Mouse (Mus musculus) heart, embryonic 15.5 days (tissue): ENCODE data around the gene Syf2. TPM values are rescaled to one million over a fixed set of nuclear protein-coding genes. Genes with fewer than 3 reads are reported as not detected.

Experiments
- ATAC-seq: fragments of 200-750 bp; cut with Nextera tagmentation; replicated peaks from 2 replicates; pipeline ENCODE4 v1.8.0; 2017; ENCODE audit warnings: low read depth, moderate TSS enrichment; ENCODE audit not compliant: insufficient number of reproducible peaks, insufficient read depth, low FRiP score
- H3K27ac ChIP-seq: fragments of 300-500 bp; sonication (generic); 2 replicates; pipeline ENCODE4 v1.5.1; 2015; ENCODE audit warnings: mild to moderate bottlenecking, inconsistent platforms
- H3K27me3 ChIP-seq: fragments of 300-500 bp; sonication (generic); 2 replicates; pipeline ENCODE4 v1.6.1; 2015; ENCODE audit warnings: inconsistent platforms
- H3K36me3 ChIP-seq: fragments of 300-500 bp; sonication (generic); 2 replicates; pipeline ENCODE4 v1.6.1; 2015; ENCODE audit warnings: mild to moderate bottlenecking, inconsistent platforms
- H3K4me1 ChIP-seq: fragments of 300-500 bp; sonication (generic); replicated peaks from 2 replicates; pipeline ENCODE4 v1.6.1; 2015; ENCODE audit warnings: inconsistent platforms
- H3K4me2 ChIP-seq: fragments of 300-500 bp; sonication (generic); 2 replicates; pipeline ENCODE4 v1.6.1; 2015; ENCODE audit warnings: inconsistent platforms, mild to moderate bottlenecking, moderate library complexity
- H3K4me3 ChIP-seq: fragments of 300-500 bp; sonication (generic); 2 replicates; pipeline ENCODE4 v1.5.1; 2015; ENCODE audit warnings: mild to moderate bottlenecking, inconsistent platforms
- H3K9ac ChIP-seq: fragments of 300-500 bp; sonication (generic); 2 replicates; pipeline ENCODE4 v1.6.1; 2015; ENCODE audit warnings: mild to moderate bottlenecking, inconsistent platforms
- H3K9me3 ChIP-seq: fragments of 300-500 bp; sonication (generic); replicated peaks from 2 replicates; pipeline ENCODE4 v1.6.1; 2016; ENCODE audit warnings: inconsistent platforms
- WGBS: fragments of 180-500 bp; shearing (Covaris S2); methylation state at CpG from one replicate; pipeline ENCODE4 v1.1.7; 2015; ENCODE audit warnings: mixed read lengths; 5-methylcytosine and 5-hydroxymethylcytosine counted together
- polyA plus RNA-seq: library from polyadenylated mRNA; unstranded; fragments of >200 nt; fragmentation: Nextera tagmentation; extraction: Ambion mirVana; gene quantifications from 2 replicates; pipeline ENCODE4 v1.2.1, GENCODE M21; 2015

Gene Syf2
- polyA plus RNA-seq, 1 experiment from 2014 or later, result 57.6 TPM

DNA sequence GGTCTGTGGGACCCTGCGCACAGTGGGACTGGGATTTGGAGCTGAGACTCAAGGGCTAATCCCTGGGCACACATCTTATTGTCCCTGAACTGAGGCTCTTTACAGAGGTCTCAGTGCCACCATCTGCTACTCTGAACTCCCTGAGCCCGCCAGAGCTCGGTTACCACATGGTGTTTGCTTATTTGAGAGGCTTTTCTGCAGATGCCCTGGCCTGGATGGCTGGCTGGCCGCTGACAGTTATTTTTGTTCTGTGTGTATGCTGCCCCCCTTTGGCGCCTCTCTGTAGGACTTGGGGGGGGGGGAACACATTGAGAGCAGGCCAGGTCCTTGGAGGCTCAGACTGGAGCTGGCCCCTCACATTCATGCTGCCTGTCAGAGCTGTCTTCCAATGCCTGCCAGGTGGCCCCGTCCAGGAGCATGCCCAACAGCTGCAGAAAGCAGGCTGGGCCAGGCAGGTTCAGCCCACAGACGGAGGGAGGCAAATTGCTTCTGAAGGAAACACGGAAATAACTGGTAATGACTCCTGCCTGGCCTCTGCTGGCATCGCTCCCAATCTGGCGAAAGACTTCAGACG, 19.9 kb downstream of the Syf2 start:
- 14% methylated on average over 11 of the region's 11 CpGs for WGBS
- peaks cover 7% of the 10 kb centered on the region; the same call in 1 of the 2 replicates for H3K27me3 ChIP-seq
- H3K4me2 ChIP-seq, result peak overlapping the region; percentile 28; the same call in 1 of the 2 replicates
- no peaks in the 10 kb centered on the region for H3K9me3 ChIP-seq
- peak; percentile 89 for ATAC-seq
- H3K36me3 ChIP-seq, result no peaks in the 10 kb centered on the region
- no peak overlapping the region for H3K4me3 ChIP-seq
- H3K27ac ChIP-seq, result peak overlapping the region; percentile 83
- H3K9ac ChIP-seq, result no peak overlapping the region
- H3K4me1 ChIP-seq, result peaks cover 17% of the 10 kb centered on the region

DNA sequence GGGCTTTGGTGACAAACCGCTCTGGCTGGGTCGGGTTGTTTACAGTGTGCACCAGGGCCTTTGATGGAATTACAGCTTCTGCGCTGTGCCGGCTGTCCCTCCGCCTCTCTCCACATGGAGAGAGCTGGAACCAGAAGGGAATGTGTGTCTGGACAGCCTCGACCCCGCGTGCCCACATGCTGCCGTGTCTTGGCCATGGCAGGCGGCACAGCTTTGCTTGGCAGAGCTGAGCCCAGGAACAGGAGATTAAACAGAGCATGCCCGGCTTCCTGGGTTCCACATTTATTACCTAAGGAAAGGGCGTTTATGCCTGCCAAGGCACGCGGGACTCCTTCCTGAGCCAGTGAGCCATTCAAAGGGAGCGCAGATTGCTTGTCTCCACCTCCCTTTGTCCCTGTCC, 23.8 kb downstream of the Syf2 start:
- no peak overlapping the region for H3K27ac ChIP-seq
- no peaks in the 10 kb centered on the region for H3K36me3 ChIP-seq
- peaks cover 31% of the 10 kb centered on the region for H3K27me3 ChIP-seq
- 22% methylated on average over 15 of the region's 15 CpGs for WGBS
- H3K4me3 ChIP-seq, result no peak overlapping the region
- no peak overlapping the region for H3K4me2 ChIP-seq
- H3K4me1 ChIP-seq, result peaks cover 10% of the 10 kb centered on the region
- H3K9me3 ChIP-seq, result no peaks in the 10 kb centered on the region
- ATAC-seq, result no peak
- no peak overlapping the region for H3K9ac ChIP-seq

DNA sequence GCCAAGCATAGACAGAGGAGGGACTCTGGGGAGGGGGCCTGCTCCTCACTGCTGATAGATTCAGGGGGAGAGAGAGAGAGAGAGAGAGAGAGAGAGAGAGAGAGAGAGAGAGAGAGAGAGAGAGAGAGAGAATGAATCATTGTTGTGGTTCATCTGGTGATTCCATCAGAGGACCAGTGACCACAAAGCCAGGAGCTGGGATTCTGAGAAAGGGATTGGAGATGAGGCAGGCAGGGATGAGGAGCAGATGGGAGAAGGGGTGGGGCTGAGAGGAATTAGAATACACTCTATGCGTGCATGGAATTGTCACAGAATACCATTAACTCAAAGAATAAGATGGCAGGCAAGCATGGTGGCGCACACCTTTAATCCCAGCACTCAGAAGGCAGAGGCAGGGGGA, 24.5 kb downstream of the Syf2 start:
- Histone ChIP-seq H3K4me2 (no peak overlapping the region), H3K27me3 (peaks cover 35% of the 10 kb centered on the region), H3K4me1 (peaks cover 9% of the 10 kb centered on the region), H3K36me3 (no peaks in the 10 kb centered on the region), H3K4me3 (no peak overlapping the region), H3K9ac (no peak overlapping the region), H3K9me3 (no peaks in the 10 kb centered on the region), H3K27ac (no peak overlapping the region)
- 83% methylated on average over 2 of the region's 2 CpGs for WGBS
- ATAC-seq, result no peak

DNA sequence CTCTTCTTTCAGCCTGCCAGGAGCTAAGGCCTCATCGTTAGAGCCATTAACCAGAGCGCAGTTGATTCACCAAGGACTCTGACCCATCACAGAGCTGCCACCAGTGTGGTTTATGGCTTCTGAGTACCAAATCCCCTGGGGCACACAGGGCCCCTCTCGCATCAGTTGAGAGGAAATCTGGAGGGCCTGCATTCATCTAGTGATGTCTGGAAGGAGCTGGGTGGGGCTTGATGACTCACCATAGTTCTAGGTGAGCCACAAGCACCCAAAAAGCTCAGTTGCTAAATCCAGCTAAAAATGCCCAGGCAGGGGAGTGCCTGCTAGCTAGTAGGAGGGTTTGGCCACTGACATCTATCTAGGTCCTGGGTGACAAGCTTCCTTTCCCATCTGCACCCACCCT, 25.1 kb downstream of the Syf2 start:
- 70% methylated on average over 3 of the region's 3 CpGs for WGBS
- no peak for ATAC-seq
- H3K27me3 ChIP-seq, result peaks cover 37% of the 10 kb centered on the region

DNA sequence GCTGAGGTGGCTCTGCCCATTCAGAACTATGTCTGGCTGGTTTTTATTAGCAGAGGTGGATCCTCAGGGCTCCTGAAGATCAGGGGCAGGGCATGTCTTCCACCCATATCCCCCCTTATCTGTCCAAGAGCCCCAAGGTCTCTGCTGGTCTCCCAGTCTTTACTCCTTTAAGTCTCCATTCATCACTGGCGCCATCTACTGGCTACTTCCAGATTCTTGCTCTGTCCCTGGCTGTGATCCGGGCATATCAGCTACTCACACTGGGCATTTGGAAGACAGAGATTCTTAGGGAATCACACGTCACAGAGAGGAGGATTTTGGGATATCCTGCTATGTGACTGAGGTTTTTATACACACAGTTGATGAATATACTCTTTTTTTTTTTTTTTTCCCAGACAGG, 25.6 kb downstream of the Syf2 start:
- H3K4me2 ChIP-seq, result no peak overlapping the region
- H3K9ac ChIP-seq, result no peak overlapping the region
- H3K36me3 ChIP-seq, result no peaks in the 10 kb centered on the region
- peaks cover 38% of the 10 kb centered on the region for H3K27me3 ChIP-seq
- no peaks in the 10 kb centered on the region; the same call in 1 of the 2 replicates for H3K4me1 ChIP-seq
- H3K4me3 ChIP-seq, result no peak overlapping the region
- no peak for ATAC-seq
- 13% methylated on average over 3 of the region's 3 CpGs for WGBS
- H3K27ac ChIP-seq, result no peak overlapping the region
- no peaks in the 10 kb centered on the region for H3K9me3 ChIP-seq

More for the DNA sequence above, 25.1 kb downstream of the Syf2 start:
- H3K27ac ChIP-seq, result no peak overlapping the region
- peaks cover 3% of the 10 kb centered on the region for H3K4me1 ChIP-seq
- no peak overlapping the region for H3K9ac ChIP-seq
- H3K4me3 ChIP-seq, result no peak overlapping the region
- H3K36me3 ChIP-seq, result no peaks in the 10 kb centered on the region
- H3K9me3 ChIP-seq, result no peaks in the 10 kb centered on the region
- H3K4me2 ChIP-seq, result no peak overlapping the region

DNA sequence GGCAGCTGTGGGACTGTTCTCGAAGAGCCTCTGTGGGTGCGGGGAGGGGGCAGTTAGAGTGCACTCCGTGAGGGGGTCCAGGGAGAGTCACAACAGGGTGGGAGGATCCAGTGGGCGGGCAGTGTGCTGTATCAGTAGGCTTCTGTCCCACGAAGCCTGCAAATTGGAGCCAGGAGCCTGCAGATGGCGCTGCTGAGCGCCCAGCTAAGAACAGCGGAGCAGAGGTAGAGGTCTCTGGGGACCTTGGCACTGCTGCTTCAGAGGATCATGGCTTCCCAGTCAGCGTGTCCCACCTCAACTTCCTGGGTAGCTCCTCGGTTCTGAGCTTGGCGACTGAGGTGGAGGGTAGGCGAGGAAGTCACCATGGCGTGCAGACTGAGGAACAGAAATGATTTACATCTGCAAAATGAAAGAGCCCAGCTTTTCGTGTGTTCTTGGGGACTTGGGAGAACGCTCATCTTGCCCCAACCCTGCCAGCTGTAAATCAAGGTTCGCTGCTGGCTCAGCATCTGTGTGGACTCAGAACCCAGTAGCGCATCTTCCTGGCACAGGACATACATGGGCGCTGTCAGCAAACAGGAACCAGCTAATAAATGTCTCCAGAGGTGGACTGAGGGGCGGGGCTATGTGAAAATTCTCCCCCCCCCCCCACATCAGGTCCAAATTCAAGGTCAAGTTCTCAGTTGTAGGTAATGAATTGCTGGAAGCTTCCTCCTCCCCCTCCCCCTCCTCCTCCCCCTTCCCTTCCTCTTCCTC, 32.5 kb downstream of the Syf2 start:
- no peak for ATAC-seq
- 29% methylated on average over 19 of the region's 19 CpGs for WGBS
- peaks cover 42% of the 10 kb centered on the region for H3K27me3 ChIP-seq
- H3K4me2 ChIP-seq, result peak overlapping the region; percentile 32
- 0 out of 2 replicates have a peak, but pooled peaks cover 2% of the 10 kb centered on the region for H3K4me1 ChIP-seq
- H3K27ac ChIP-seq, result no peak overlapping the region
- H3K36me3 ChIP-seq, result no peaks in the 10 kb centered on the region
- H3K9ac ChIP-seq, result no peak overlapping the region
- no peaks in the 10 kb centered on the region for H3K9me3 ChIP-seq
- no peak overlapping the region for H3K4me3 ChIP-seq

DNA sequence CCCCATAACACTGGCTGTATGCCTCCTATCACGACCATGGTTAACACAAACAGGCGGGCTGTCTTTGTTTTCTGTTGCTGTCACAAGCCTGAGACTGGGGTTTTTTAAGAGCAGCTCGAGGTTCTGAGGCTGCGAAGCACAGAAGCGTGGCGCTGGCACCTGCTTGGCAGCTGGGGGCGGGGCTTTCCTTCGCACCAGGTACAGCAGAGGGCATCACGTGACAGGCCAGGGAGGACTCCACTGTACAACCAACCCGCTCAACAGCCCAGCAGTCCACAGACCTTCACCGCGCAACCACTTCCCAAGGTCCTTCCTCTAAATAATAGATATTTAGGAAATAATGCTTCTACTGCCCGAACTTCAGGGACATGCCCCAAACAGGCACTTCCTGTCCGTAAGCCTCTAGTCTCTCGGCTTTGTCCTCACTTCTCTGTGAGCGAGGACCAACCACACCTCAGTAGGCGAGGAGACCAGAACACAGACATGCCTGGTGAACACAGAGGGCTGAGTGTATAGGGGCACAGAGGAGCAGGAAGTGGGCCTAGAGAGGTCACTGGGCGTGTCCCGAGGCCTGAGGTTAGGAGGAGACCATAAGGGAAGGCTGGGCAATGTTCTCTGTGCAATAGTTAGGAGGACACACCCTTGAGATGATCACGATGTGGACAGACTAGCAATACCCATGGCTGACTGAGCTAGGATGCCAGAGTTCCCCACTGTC, 37.3 kb downstream of the Syf2 start:
- no peak overlapping the region for H3K27ac ChIP-seq
- no peaks in the 10 kb centered on the region for H3K9me3 ChIP-seq
- H3K36me3 ChIP-seq, result no peaks in the 10 kb centered on the region
- peaks cover 27% of the 10 kb centered on the region; the same call in 1 of the 2 replicates for H3K27me3 ChIP-seq
- no peak overlapping the region for H3K4me2 ChIP-seq
- H3K9ac ChIP-seq, result no peak overlapping the region
- H3K4me1 ChIP-seq, result no peaks in the 10 kb centered on the region
- H3K4me3 ChIP-seq, result no peak overlapping the region
- WGBS, result 70% methylated on average over 20 of the region's 20 CpGs
- no peak for ATAC-seq

DNA sequence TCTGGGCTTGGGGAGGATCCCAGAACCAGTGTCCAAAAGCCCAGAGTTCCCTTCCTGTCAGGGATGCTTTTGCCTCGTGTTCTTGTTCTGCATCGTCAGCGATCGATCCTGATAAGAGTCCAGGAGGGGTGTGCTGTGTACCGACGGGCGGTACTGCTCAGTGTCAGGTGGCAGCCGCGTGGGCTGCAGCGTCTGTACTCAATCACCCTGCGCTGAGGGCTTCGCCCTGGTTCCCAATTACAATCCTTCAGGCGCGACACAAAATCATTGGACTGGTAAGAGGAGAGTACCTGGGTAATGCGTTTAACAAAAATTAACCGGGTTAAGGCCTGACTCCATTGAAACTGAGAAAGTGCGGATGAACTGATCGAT, 37.9 kb downstream of the Syf2 start:
- no peaks in the 10 kb centered on the region for H3K9me3 ChIP-seq

DNA sequence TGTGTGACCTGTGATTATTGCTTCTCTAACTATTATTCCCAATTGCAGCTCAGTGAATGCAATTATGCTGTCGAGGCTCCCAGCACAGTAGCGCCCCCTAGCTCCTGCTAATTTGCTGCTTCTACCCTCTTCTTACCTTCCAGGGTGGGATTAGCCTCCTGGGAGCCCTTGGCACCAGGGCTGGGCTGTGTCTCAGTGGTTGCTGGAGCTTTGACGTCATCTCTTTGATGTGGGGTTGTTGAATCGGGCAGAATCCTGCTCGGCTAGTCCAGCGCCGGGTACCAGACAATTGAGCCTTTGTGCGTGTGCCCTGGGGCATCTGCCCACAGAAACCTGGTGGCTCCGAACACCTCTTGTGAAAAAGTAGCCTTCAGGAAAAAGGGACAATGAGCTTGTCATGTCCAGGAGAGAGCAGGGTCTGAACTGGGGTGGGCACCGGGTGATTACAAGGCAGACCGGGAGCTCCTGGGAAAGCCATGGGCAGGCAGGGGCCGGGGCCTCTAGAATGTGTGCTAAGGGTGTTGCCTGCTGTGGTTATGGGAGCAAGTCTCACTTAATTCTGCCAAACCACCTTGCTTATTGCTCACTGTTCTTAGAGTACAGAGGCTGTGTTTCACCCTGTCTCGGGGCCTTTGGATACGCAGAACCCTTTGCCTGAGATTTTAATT, 44.7 kb downstream of the Syf2 start:
- Histone ChIP-seq H3K27ac (no peak overlapping the region), H3K9ac (no peak overlapping the region), H3K9me3 (no peaks in the 10 kb centered on the region), H3K36me3 (no peaks in the 10 kb centered on the region), H3K27me3 (0 out of 2 replicates have a peak, but pooled peaks cover 5% of the 10 kb centered on the region), H3K4me3 (no peak overlapping the region), H3K4me2 (no peak overlapping the region), H3K4me1 (no peaks in the 10 kb centered on the region)
- 42% methylated on average over 14 of the region's 14 CpGs for WGBS
- no peak for ATAC-seq

More for the DNA sequence above, 37.9 kb downstream of the Syf2 start:
- Histone ChIP-seq H3K9ac (no peak overlapping the region), H3K4me3 (no peak overlapping the region), H3K4me1 (no peaks in the 10 kb centered on the region), H3K4me2 (no peak overlapping the region), H3K36me3 (no peaks in the 10 kb centered on the region), H3K27me3 (peaks cover 27% of the 10 kb centered on the region; the same call in 1 of the 2 replicates), H3K27ac (no peak overlapping the region)
- 71% methylated on average over 18 of the region's 18 CpGs for WGBS
- ATAC-seq, result no peak

DNA sequence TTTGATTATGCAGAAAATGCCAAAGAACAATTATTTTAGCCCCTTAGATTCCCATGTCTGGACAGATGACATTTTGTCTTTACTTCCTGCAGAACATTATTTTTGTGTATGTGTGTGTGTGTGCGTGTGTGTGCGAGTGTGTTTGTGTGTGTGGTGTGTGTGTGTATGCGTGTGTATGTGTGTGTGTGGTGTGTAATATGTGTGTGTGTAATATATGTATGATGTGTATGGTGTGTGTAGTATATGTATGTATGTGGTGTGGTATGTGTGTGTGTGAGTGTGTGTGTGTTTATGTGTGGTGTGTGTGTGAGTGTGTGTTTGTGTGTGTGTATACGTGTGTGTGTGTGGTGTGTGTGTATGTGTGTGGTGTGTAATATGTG, 45.2 kb downstream of the Syf2 start:
- no peak overlapping the region for H3K27ac ChIP-seq
- no peaks in the 10 kb centered on the region for H3K36me3 ChIP-seq
- 80% methylated on average over 4 of the region's 4 CpGs for WGBS
- no peaks in the 10 kb centered on the region for H3K9me3 ChIP-seq
- no peak for ATAC-seq
- H3K4me3 ChIP-seq, result no peak overlapping the region
- H3K4me1 ChIP-seq, result no peaks in the 10 kb centered on the region
- no peak overlapping the region for H3K4me2 ChIP-seq
- H3K9ac ChIP-seq, result no peak overlapping the region
- H3K27me3 ChIP-seq, result 0 out of 2 replicates have a peak, but pooled peaks cover 2% of the 10 kb centered on the region

DNA sequence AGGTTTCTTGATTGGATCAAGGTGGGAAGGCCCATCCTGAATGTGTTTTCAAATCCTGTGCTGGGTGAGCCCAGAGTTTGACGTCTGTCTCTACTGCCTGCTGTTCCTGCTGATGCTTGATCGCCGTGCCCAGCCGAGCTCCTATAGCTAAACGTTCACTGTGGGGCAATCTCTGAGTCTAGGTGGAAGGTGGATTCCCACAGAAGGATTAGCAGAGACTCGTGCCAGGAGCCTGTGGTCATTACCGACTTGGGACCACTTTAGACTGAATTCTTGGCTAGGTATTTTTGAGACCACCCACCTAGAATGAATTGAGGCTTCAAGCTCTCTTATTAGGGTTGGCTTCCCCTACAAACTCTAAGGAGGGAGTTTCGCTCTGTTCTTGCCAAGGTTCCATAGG, 48.2 kb downstream of the Syf2 start:
- H3K4me2 ChIP-seq, result no peak overlapping the region
- 72% methylated on average over 8 of the region's 8 CpGs for WGBS
- H3K36me3 ChIP-seq, result no peaks in the 10 kb centered on the region

More for the DNA sequence above, 48.2 kb downstream of the Syf2 start:
- no peak overlapping the region for H3K27ac ChIP-seq
- no peak overlapping the region for H3K9ac ChIP-seq
- H3K4me1 ChIP-seq, result peaks cover 6% of the 10 kb centered on the region; the same call in 1 of the 2 replicates
- H3K4me3 ChIP-seq, result no peak overlapping the region
- H3K27me3 ChIP-seq, result no peaks in the 10 kb centered on the region; the same call in 1 of the 2 replicates
- no peak for ATAC-seq
- H3K9me3 ChIP-seq, result no peaks in the 10 kb centered on the region
